Comparison of ENCODE assay signal across 8 mouse cellular contexts in the genomic region with DNA sequence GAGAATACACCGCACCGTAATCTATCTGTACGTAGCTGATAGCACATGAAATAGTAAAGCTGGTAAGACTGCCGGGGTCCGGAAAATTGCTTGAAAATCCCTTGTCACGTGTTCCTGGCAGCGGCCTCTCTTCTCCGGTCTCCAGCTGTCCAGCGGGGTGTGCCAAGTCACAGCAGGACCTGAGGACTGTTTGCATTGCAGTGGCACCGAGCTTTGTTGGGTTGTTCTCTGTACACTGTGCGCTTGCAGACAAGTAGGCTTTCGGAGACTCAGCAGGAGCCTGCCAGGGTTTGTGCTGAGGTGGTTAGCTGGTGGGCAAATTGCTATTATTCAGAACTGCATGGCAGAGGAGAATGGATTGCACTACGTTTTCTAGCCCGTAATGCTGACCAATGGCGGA.
DNase-seq lines count a peak whose midpoint lies in the region; ATAC-seq and TF ChIP-seq lines count a peak whose summit lies in the region.

No protein-coding gene starts in this region.

- peak overlapping the region; percentile 58 for H3K4me2 ChIP-seq in hindbrain, postnatal 0 days (ENCODE audit: low read depth, low read length)
- peak overlapping the region; percentile 39 for H3K4me2 ChIP-seq in neural tube, embryonic 12.5 days (replicated peaks)
- H3K4me2 ChIP-seq in kidney, embryonic 15.5 days, result no peak overlapping the region

- peak; percentile 86 for ATAC-seq in hindbrain, postnatal 0 days
- ATAC-seq in neural tube, embryonic 12.5 days (ENCODE audit: low FRiP score, low read depth), result peak; percentile 93
- ATAC-seq in kidney, embryonic 15.5 days (replicated peaks; ENCODE audit: low FRiP score), result no peak

- WGBS in hindbrain, postnatal 0 days, result 18% methylated on average over 15 of the region's 15 CpGs
- WGBS in neural tube, embryonic 12.5 days, result 39% methylated on average over 15 of the region's 15 CpGs
- WGBS in kidney, embryonic 15.5 days, result 78% methylated on average over 15 of the region's 15 CpGs

- peak overlapping the region; percentile 69 for H3K27ac ChIP-seq in hindbrain, postnatal 0 days
- no peak overlapping the region; the same call in 1 of the 2 replicates for H3K27ac ChIP-seq in neural tube, embryonic 12.5 days
- no peak overlapping the region for H3K27ac ChIP-seq in kidney, embryonic 15.5 days

- H3K9ac ChIP-seq in hindbrain, postnatal 0 days (replicated peaks; ENCODE audit: low read length), result peak overlapping the region; percentile 42
- no peak overlapping the region for H3K9ac ChIP-seq in neural tube, embryonic 12.5 days
- H3K9ac ChIP-seq in kidney, embryonic 15.5 days, result no peak overlapping the region

- no peaks in the 10 kb centered on the region for H3K36me3 ChIP-seq in hindbrain, postnatal 0 days (ENCODE audit: insufficient read depth, low read length)
- no peaks in the 10 kb centered on the region for H3K36me3 ChIP-seq in neural tube, embryonic 12.5 days
- H3K36me3 ChIP-seq in kidney, embryonic 15.5 days, result no peaks in the 10 kb centered on the region

- no peaks in the 10 kb centered on the region for H3K9me3 ChIP-seq in hindbrain, postnatal 0 days (ENCODE audit: low read length)
- H3K9me3 ChIP-seq in neural tube, embryonic 12.5 days, result no peaks in the 10 kb centered on the region
- H3K9me3 ChIP-seq in kidney, embryonic 15.5 days (replicated peaks), result no peaks in the 10 kb centered on the region

- no peak for TF ChIP-seq CTCF in hindbrain, postnatal 0 days (IDR thresholded peaks at IDR 0.05; ENCODE audit: low read depth)

- peak; percentile 26 for DNase-seq in gastrocnemius, postnatal 14 days
- no peak for DNase-seq in gastrocnemius, postnatal 36 days
- peak; percentile 94 to 96 for DNase-seq in cerebellum, postnatal 14 days
- DNase-seq in hindbrain, postnatal 0 days (ENCODE audit: low spot score), result peak; percentile 88
- DNase-seq in thymus, postnatal 0 days (ENCODE audit: low spot score), result no peak
- no peak for DNase-seq in ovary, postnatal 10 days (ENCODE audit: low spot score)

- H3K4me3 ChIP-seq in hindbrain, postnatal 0 days (ENCODE audit: low read length), result peak overlapping the region; percentile 30
- no peak overlapping the region for H3K4me3 ChIP-seq in neural tube, embryonic 12.5 days
- no peak overlapping the region for H3K4me3 ChIP-seq in kidney, embryonic 15.5 days (replicated peaks)

- H3K27me3 ChIP-seq in hindbrain, postnatal 0 days (ENCODE audit: insufficient read depth, low read length), result no peaks in the 10 kb centered on the region
- peaks cover 4% of the 10 kb centered on the region; the same call in 1 of the 2 replicates for H3K27me3 ChIP-seq in neural tube, embryonic 12.5 days (replicated peaks)
- H3K27me3 ChIP-seq in kidney, embryonic 15.5 days, result peaks cover 39% of the 10 kb centered on the region

- intact Hi-C loops in gastrocnemius, postnatal 14 days (cut with DNase I; ENCODE audit: low total_unique reads), result loop anchor here (5.0 to 10.0 kb wide), 2 partner anchors 231 to 594 kb away; a partner anchor contains a TSS
- intact Hi-C loops in gastrocnemius, postnatal 36 days (cut with DNase I), result loop anchor here (10.0 kb wide), 1 partner anchor 181 kb away; no protein-coding TSS in a partner anchor

- H3K4me1 ChIP-seq in hindbrain, postnatal 0 days (ENCODE audit: insufficient read depth, low read length), result no peaks in the 10 kb centered on the region
- H3K4me1 ChIP-seq in neural tube, embryonic 12.5 days, result 0 out of 2 replicates have a peak, but pooled peaks cover 5% of the 10 kb centered on the region
- 0 out of 2 replicates have a peak, but pooled peaks cover 2% of the 10 kb centered on the region for H3K4me1 ChIP-seq in kidney, embryonic 15.5 days

Comparison
In these comparisons a context has a peak if more than half of its experiments do, and no peak if none do; other contexts are left out.
1. DNase-seq: peak in gastrocnemius, postnatal 14 days (single experiment), cerebellum, postnatal 14 days (2 of 2) and hindbrain, postnatal 0 days (single experiment); none in gastrocnemius, postnatal 36 days (0 of 2), thymus, postnatal 0 days (single experiment) and ovary, postnatal 10 days (single experiment).